Mouse (Mus musculus) megakaryocyte, embryonic 14.5 days (primary cell): ENCODE results near the gene Stx1b. TPM values are rescaled to one million over a fixed set of nuclear protein-coding genes. Genes with fewer than 3 reads are reported as not detected.
A peak's percentile ranks its signal among the peaks of the same experiment; 100 is the strongest.
"Not testable (repeated sequence)": the region's sequence is repeated elsewhere in the genome, so short reads cannot be mapped to it uniquely, and the experiment has no call there.

Experiments used
- H3K27me3 ChIP-seq: replicated peaks from 2 replicates; pipeline ENCODE3; 2012; ENCODE audit warnings: inconsistent platforms
- H3K36me3 ChIP-seq: replicated peaks from 2 replicates; pipeline ENCODE3; 2012; ENCODE audit warnings: low read length, inconsistent platforms, mixed read lengths
- H3K4me1 ChIP-seq: 2 replicates; pipeline ENCODE4 v1.6.1; 2012; ENCODE audit warnings: inconsistent platforms
- H3K4me3 ChIP-seq: replicated peaks from 2 replicates; pipeline ENCODE3; 2012; ENCODE audit warnings: moderate library complexity, mild to moderate bottlenecking, inconsistent platforms
- H3K9me3 ChIP-seq: 2 replicates; pipeline ENCODE4 v1.6.1; 2012; ENCODE audit warnings: inconsistent platforms
- FLI1 ChIP-seq: IDR thresholded peaks from 2 replicates; pipeline ENCODE4 v1.6.1; 2012; ENCODE audit warnings: low read length, inconsistent platforms, mixed read lengths
- GATA1 ChIP-seq: IDR thresholded peaks from 3 replicates; pipeline ENCODE4 v1.6.1; 2012; ENCODE audit warnings: mixed read lengths, low read length, inconsistent platforms, borderline replicate concordance
- polyA plus RNA-seq: library from polyadenylated mRNA; stranded (reverse); fragments of >175 nt; gene quantifications from 2 replicates; pipeline ENCODE4 v1.2.3, GENCODE M21; 2012; ENCODE audit warnings: low replicate concordance; ENCODE audit not compliant: insufficient read depth

Gene Stx1b
- polyA plus RNA-seq, 1 experiment: 0.02 TPM

GRCm38 (mm10) chr7:127841340-127842000 is 17.1 kb upstream of the Stx1b start:
- Histone ChIP-seq H3K36me3 (peaks cover 39% of the 10 kb centered on the region), H3K4me1 (peaks cover 62% of the 10 kb centered on the region), H3K27me3 (no peaks in the 10 kb centered on the region), H3K9me3 (no peaks in the 10 kb centered on the region), H3K4me3 (peak overlapping the region; percentile 98)
- TF ChIP-seq GATA1: no peak
- TF ChIP-seq FLI1: no peak

- no peaks in the 10 kb centered on the region for H3K9me3 ChIP-seq
- peak overlapping the region; percentile 98 for H3K4me3 ChIP-seq
- H3K36me3 ChIP-seq: peaks cover 33% of the 10 kb centered on the region
- TF ChIP-seq FLI1 (no peak), GATA1 (no peak)
- peaks cover 61% of the 10 kb centered on the region for H3K4me1 ChIP-seq
- H3K27me3 ChIP-seq: no peaks in the 10 kb centered on the region
These were observed 16.5 kb upstream of the Stx1b start for GRCm38 (mm10) chr7:127840886-127841285.

- H3K4me3 ChIP-seq, H3K27me3 ChIP-seq, H3K9me3 ChIP-seq: not testable (repeated sequence)
- H3K36me3 ChIP-seq: peaks cover 26% of the 10 kb centered on the region
- peaks cover 55% of the 10 kb centered on the region for H3K4me1 ChIP-seq
These were observed 15.7 kb upstream of the Stx1b start for GRCm38 (mm10) chr7:127840031-127840430.

GRCm38 (mm10) chr7:127837878-127838277 is 13.5 kb upstream of the Stx1b start:
- peaks cover 34% of the 10 kb centered on the region for H3K4me1 ChIP-seq
- H3K27me3 ChIP-seq, H3K4me3 ChIP-seq, H3K9me3 ChIP-seq, H3K36me3 ChIP-seq: not testable (repeated sequence)

DNA sequence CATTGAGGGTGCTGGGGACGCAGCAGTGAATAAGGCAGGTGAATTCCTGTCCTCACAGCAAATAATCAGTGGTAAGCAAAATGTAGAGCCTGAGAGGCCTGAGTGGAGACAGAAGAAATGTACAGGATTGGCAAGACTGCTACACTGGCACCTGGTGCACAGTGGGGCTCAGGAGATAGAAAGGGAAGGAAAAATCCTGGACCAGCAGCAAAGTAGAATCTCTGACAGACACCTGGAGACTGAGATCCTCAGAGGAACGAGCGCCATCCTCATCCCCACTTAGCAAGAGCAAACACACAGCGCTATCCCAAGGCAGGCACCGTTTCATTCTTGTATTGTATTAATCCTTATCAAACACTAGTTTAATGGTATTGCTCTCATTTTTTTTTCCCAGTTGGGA is 13.1 kb upstream of the Stx1b start:
- TF ChIP-seq GATA1: no peak
- TF ChIP-seq FLI1: no peak
- Histone ChIP-seq H3K36me3 (peaks cover under 1% of the 10 kb centered on the region), H3K4me1 (peaks cover 30% of the 10 kb centered on the region), H3K27me3 (no peaks in the 10 kb centered on the region), H3K9me3 (peaks cover 2% of the 10 kb centered on the region), H3K4me3 (no peak overlapping the region)

DNA sequence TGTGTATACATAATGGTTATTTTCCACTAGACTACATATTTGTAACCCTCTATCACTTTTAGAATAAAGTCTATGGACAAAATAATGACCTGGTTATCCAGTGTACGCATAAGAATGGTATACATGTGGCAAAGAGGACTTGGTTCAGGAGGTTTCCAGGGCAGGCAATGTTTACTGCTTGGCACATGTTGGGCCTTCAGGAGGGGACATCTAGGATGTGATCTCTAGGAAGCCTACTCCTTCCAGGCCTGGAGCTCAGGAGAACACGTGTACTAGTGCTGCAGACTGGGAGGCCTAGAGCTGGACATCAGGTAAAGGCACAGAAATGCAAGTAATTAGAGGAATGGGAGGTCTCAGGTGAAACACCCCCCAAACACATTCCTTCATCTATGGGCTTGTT is 11.2 kb upstream of the Stx1b start:
- TF ChIP-seq FLI1: no peak
- no peak for TF ChIP-seq GATA1
- H3K9me3 ChIP-seq: peaks cover 8% of the 10 kb centered on the region
- peaks cover 2% of the 10 kb centered on the region for H3K27me3 ChIP-seq
- H3K4me3 ChIP-seq: no peak overlapping the region
- peaks cover 22% of the 10 kb centered on the region for H3K4me1 ChIP-seq
- H3K36me3 ChIP-seq: no peaks in the 10 kb centered on the region

DNA sequence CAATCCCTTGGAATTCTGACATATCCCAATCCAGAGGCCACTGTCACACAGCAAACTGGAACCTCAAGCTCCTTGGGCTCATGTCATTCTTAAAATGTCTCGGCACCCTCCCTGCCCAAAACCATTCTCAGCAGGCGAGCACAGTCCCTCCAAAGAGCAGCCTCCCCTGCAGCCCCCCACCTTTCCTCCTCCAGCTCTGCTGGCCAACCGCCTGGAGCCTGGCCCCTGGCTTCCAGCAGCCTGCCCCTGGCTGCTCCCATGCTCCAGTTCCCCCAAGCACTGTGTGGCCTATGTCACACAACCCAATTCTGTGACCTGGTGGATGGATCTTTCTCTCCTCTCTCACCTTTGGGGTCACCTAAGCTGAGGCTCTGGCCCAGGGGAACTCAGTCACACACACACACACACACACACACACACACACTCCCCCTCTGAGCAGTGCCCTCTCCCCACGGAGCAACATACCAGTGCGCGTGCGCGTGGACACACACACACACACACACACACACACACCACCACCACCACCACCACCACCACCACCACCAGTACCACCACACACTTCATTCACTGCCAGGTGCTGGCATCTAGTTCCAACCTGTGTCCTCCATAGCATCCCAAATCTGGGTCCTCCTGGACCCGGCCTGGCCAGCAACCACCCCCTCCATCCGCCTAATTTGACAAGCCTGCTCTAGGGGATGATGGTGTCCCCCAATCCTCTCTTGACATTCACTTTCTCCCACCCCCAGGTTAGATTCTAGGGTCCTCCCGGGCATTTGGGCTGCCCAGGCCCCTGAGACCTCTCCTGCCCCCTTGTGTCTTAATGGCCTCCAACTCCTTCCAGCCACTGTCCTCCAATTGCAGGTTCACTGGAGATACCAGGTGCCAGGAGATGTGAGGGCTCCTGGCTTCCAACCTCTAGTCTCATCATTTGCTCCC is 845 bp downstream of the Stx1b start:
- Histone ChIP-seq H3K4me3 (no peak overlapping the region), H3K36me3 (no peaks in the 10 kb centered on the region), H3K4me1 (peaks cover 18% of the 10 kb centered on the region), H3K27me3 (peaks cover 32% of the 10 kb centered on the region), H3K9me3 (peaks cover 3% of the 10 kb centered on the region; the same call in 1 of the 2 replicates)
- no peak for TF ChIP-seq GATA1
- TF ChIP-seq FLI1: no peak

GRCm38 (mm10) chr7:127822494-127822893 is 1.9 kb downstream of the Stx1b start:
- Histone ChIP-seq H3K4me3 (no peak overlapping the region), H3K9me3 (peaks cover 3% of the 10 kb centered on the region; the same call in 1 of the 2 replicates), H3K4me1 (peaks cover 22% of the 10 kb centered on the region), H3K27me3 (peaks cover 32% of the 10 kb centered on the region), H3K36me3 (no peaks in the 10 kb centered on the region)
- TF ChIP-seq GATA1 (no peak), FLI1 (no peak)

GRCm38 (mm10) chr7:127820836-127821509 is 3.4 kb downstream of the Stx1b start:
- TF ChIP-seq FLI1: no peak
- no peak for TF ChIP-seq GATA1
- no peaks in the 10 kb centered on the region for H3K36me3 ChIP-seq
- no peaks in the 10 kb centered on the region for H3K9me3 ChIP-seq
- peaks cover 31% of the 10 kb centered on the region for H3K4me1 ChIP-seq
- no peak overlapping the region for H3K4me3 ChIP-seq
- H3K27me3 ChIP-seq: peaks cover 27% of the 10 kb centered on the region

DNA sequence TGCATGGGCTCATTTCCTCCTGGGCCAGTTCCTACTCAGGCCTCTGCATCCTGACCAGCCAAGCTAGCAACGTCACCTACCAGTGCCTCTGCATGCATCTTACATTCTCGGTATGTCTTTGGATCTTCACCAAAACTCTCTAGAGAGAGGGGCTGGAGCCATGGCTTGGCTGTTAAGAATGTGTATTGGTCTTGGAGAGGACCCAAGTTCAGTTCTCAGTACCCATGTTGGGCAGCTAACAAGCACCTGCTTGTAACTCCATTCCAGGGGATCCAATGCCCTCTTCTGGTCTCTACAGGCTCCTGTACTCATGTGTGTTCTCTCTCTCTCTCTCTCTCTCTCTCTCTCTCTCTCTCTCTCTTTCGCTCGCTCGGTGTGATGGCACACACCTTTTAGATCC is 6.6 kb downstream of the Stx1b start:
- Histone ChIP-seq H3K9me3 (no peaks in the 10 kb centered on the region), H3K4me3 (no peak overlapping the region), H3K4me1 (peaks cover 48% of the 10 kb centered on the region), H3K36me3 (no peaks in the 10 kb centered on the region), H3K27me3 (peaks cover 6% of the 10 kb centered on the region)
- TF ChIP-seq FLI1 (no peak), GATA1 (no peak)
